In the genomic region with DNA sequence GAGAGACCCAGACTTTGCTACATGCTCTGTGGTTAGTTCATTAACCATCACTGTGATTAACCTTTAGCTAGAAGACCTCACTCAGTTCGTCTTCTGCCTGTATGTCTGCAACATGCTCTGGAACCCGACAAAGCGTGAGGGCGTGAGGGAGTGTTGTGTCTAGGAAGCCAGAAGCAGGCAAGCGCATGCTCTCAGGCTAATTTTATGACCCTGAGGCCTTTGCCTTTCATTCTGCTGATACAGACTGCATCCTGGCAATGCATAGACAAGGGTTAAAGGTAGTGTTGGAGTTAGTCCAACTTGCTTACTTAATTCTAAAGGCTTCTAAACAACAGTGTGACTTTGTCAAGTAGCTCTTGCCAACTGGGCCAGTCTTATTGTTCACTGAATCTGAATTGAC, we compare ENCODE assay signal across 26 mouse cellular contexts.
DNase-seq lines count a peak whose midpoint lies in the region; ATAC-seq and TF ChIP-seq lines count a peak whose summit lies in the region.
"Had no signal": no experiment of that assay in that cellular context is flagged by ENCODE, and none has a peak within 500 bp of the region (broad histone marks: within the 10 kb centered on the region; RNA-seq: fewer than 3 reads in every experiment).

No protein-coding gene starts in this region.

- H3K9ac ChIP-seq in neural tube, embryonic 15.5 days (replicated peaks): no peak overlapping the region
- no peak overlapping the region for H3K9ac ChIP-seq in kidney, postnatal 0 days (ENCODE audit: low read depth, low read length)
- H3K9ac ChIP-seq: embryonic facial prominence, embryonic 15.5 days; forebrain, postnatal 0 days; hindbrain, embryonic 14.5 days; liver, postnatal 0 days; midbrain, embryonic 12.5 days; neural tube, embryonic 12.5 days had no signal

- H3K4me3 ChIP-seq in neural tube, embryonic 15.5 days (replicated peaks): no peak overlapping the region
- no peak overlapping the region for H3K4me3 ChIP-seq in kidney, postnatal 0 days (replicated peaks; ENCODE audit: low read depth, low read length)
- H3K4me3 ChIP-seq: embryonic facial prominence, embryonic 15.5 days; heart, embryonic 10.5 days; limb, embryonic 10.5 days; midbrain, embryonic 12.5 days; neural tube, embryonic 12.5 days had no signal

- no peaks in the 10 kb centered on the region for H3K9me3 ChIP-seq in neural tube, embryonic 15.5 days (replicated peaks)
- no peaks in the 10 kb centered on the region for H3K9me3 ChIP-seq in kidney, postnatal 0 days (replicated peaks; ENCODE audit: low read length)
- H3K9me3 ChIP-seq: embryonic facial prominence, embryonic 15.5 days; heart, embryonic 10.5 days; limb, embryonic 10.5 days; midbrain, embryonic 12.5 days; neural tube, embryonic 12.5 days had no signal

- H3K4me2 ChIP-seq in neural tube, embryonic 15.5 days: no peak overlapping the region
- H3K4me2 ChIP-seq in kidney, postnatal 0 days (ENCODE audit: low read length): no peak overlapping the region
- H3K4me2 ChIP-seq: embryonic facial prominence, embryonic 15.5 days; hindbrain, embryonic 14.5 days; midbrain, embryonic 12.5 days; neural tube, embryonic 12.5 days had no signal

- DNase-seq in adrenal gland, postnatal 10 days: peak; percentile 7
- DNase-seq in adrenal gland, postnatal 25 days: no peak
- no peak for DNase-seq in neural tube, embryonic 10.5 days (ENCODE audit: extremely low spot score, low spot score)
- DNase-seq in kidney, postnatal 0 days (ENCODE audit: low spot score): peak; percentile 17
- no peak for DNase-seq in retina, embryonic 14.5 days (ENCODE audit: low spot score)
- no peak for DNase-seq in gastrocnemius, postnatal 10 days
- DNase-seq: adrenal gland, postnatal 14 days; cerebellum, adult 9-10 months; forebrain, postnatal 0 days; gastrocnemius, postnatal 36 days; heart, postnatal 4 days; liver; liver, postnatal 0 days; lung, postnatal 10 days; thymus, adult 18-20 months; thymus, postnatal 4 days had no signal

- peaks cover 5% of the 10 kb centered on the region; the same call in 1 of the 2 replicates for H3K4me1 ChIP-seq in neural tube, embryonic 15.5 days
- H3K4me1 ChIP-seq in kidney, postnatal 0 days (replicated peaks; ENCODE audit: insufficient read depth, low read length): no peaks in the 10 kb centered on the region
- H3K4me1 ChIP-seq: embryonic facial prominence, embryonic 15.5 days; heart, embryonic 10.5 days; limb, embryonic 10.5 days; midbrain, embryonic 12.5 days; neural tube, embryonic 12.5 days had no signal

- no peak for TF ChIP-seq CTCF in kidney, postnatal 0 days (IDR thresholded peaks at IDR 0.05; ENCODE audit: low read depth)

- H3K36me3 ChIP-seq in neural tube, embryonic 15.5 days: no peaks in the 10 kb centered on the region
- no peaks in the 10 kb centered on the region for H3K36me3 ChIP-seq in kidney, postnatal 0 days (ENCODE audit: insufficient read depth, low read length)
- H3K36me3 ChIP-seq: embryonic facial prominence, embryonic 15.5 days; heart, embryonic 10.5 days; limb, embryonic 10.5 days; midbrain, embryonic 12.5 days; neural tube, embryonic 12.5 days had no signal

- H3K27ac ChIP-seq in neural tube, embryonic 15.5 days (replicated peaks): no peak overlapping the region
- no peak overlapping the region for H3K27ac ChIP-seq in kidney, postnatal 0 days
- H3K27ac ChIP-seq: embryonic facial prominence, embryonic 15.5 days; heart, embryonic 10.5 days; hindbrain, embryonic 14.5 days; limb, embryonic 10.5 days; midbrain, embryonic 12.5 days; neural tube, embryonic 12.5 days had no signal

- 0 out of 2 replicates have a peak, but pooled peaks have one; percentile 21 for ATAC-seq in neural tube, embryonic 15.5 days (ENCODE audit: low FRiP score)
- peak; percentile 68 for ATAC-seq in kidney, postnatal 0 days (replicated peaks; ENCODE audit: low FRiP score, low read depth)
- no peak for ATAC-seq in megakaryocyte-erythroid progenitor cell, adult 5-6 weeks (replicated peaks; ENCODE audit: low FRiP score, low TSS enrichment, poor library complexity, severe bottlenecking)
- ATAC-seq: activated CD4-positive, CD25-positive, alpha-beta regulatory T cell, adult 4 months; forebrain, postnatal 0 days; inflammation-experienced regulatory T-cells, adult 6 months; liver, postnatal 0 days had no signal

- 50% methylated on average over 5 of the region's 5 CpGs for WGBS in neural tube, embryonic 15.5 days
- WGBS in kidney, postnatal 0 days: 32% methylated on average over 5 of the region's 5 CpGs

- no peaks in the 10 kb centered on the region for H3K27me3 ChIP-seq in neural tube, embryonic 15.5 days (replicated peaks)
- H3K27me3 ChIP-seq in kidney, postnatal 0 days (ENCODE audit: insufficient read depth, low read length): no peaks in the 10 kb centered on the region
- H3K27me3 ChIP-seq: embryonic facial prominence, embryonic 15.5 days; midbrain, embryonic 12.5 days; neural tube, embryonic 12.5 days had no signal

Comparison
In these comparisons a context has a peak if more than half of its experiments do, and no peak if none do; other contexts are left out.
1. DNase-seq: peak in adrenal gland, postnatal 10 days (single experiment) and kidney, postnatal 0 days (single experiment); none in adrenal gland, postnatal 25 days (single experiment), neural tube, embryonic 10.5 days (single experiment), retina, embryonic 14.5 days (single experiment) and gastrocnemius, postnatal 10 days (single experiment).